Mouse (Mus musculus): ENCODE measurements around the gene Defb3. TPM values are rescaled to one million over a fixed set of nuclear protein-coding genes. Genes with fewer than 3 reads are reported as not detected.

Gene Defb3
- not detected for polyA plus RNA-seq (2014; fragmentation: Illumina TruSeq; extraction: RNeasy Lipid Tissue Mini Kit (QIAGEN cat#74804); ENCODE audit: insufficient read depth, low read depth, low replicate concordance)

GRCm38 (mm10) chr8:19293060-19293459, at the start of gene Defb3:
Gene Defb3, plus strand, starts transcription at chr8:19293360.

GRCm38 (mm10) chr8:19247280-19247679, 45.9 kb upstream of the Defb3 start, which contains the start of gene Defb5:
Gene Defb5, plus strand, starts transcription at chr8:19247580.

Other genes with a start within 250 kb of the Defb3 start
- gene Defb39, start 228.6 kb upstream of the Defb3 start, polyA plus RNA-seq (2014; fragmentation: Illumina TruSeq; extraction: RNeasy Lipid Tissue Mini Kit (QIAGEN cat#74804); ENCODE audit: insufficient read depth, low read depth, low replicate concordance) = not detected
- gene Defb12, start 178.5 kb upstream of the Defb3 start, polyA plus RNA-seq (2014; fragmentation: Illumina TruSeq; extraction: RNeasy Lipid Tissue Mini Kit (QIAGEN cat#74804); ENCODE audit: insufficient read depth, low read depth, low replicate concordance) = not detected
- gene Defb34, start 169.6 kb upstream of the Defb3 start, polyA plus RNA-seq (2014; fragmentation: Illumina TruSeq; extraction: RNeasy Lipid Tissue Mini Kit (QIAGEN cat#74804); ENCODE audit: insufficient read depth, low read depth, low replicate concordance) = not detected
- gene Gm45826, start 152.6 kb upstream of the Defb3 start, polyA plus RNA-seq (2014; fragmentation: Illumina TruSeq; extraction: RNeasy Lipid Tissue Mini Kit (QIAGEN cat#74804); ENCODE audit: insufficient read depth, low read depth, low replicate concordance) = not detected
- gene Defb14, start 99.0 kb upstream of the Defb3 start, polyA plus RNA-seq (2014; fragmentation: Illumina TruSeq; extraction: RNeasy Lipid Tissue Mini Kit (QIAGEN cat#74804); ENCODE audit: insufficient read depth, low read depth, low replicate concordance) = not detected
- not detected for gene Defb4, start 94.7 kb upstream of the Defb3 start, polyA plus RNA-seq (2014; fragmentation: Illumina TruSeq; extraction: RNeasy Lipid Tissue Mini Kit (QIAGEN cat#74804); ENCODE audit: insufficient read depth, low read depth, low replicate concordance)
- not detected for gene Defb6, start 67.9 kb upstream of the Defb3 start, polyA plus RNA-seq (2014; fragmentation: Illumina TruSeq; extraction: RNeasy Lipid Tissue Mini Kit (QIAGEN cat#74804); ENCODE audit: insufficient read depth, low read depth, low replicate concordance)
- gene Defb46, start 53.4 kb upstream of the Defb3 start, polyA plus RNA-seq (2014; fragmentation: Illumina TruSeq; extraction: RNeasy Lipid Tissue Mini Kit (QIAGEN cat#74804); ENCODE audit: insufficient read depth, low read depth, low replicate concordance) = not detected
- not detected for gene Defb5, start 45.8 kb upstream of the Defb3 start, polyA plus RNA-seq (2014; fragmentation: Illumina TruSeq; extraction: RNeasy Lipid Tissue Mini Kit (QIAGEN cat#74804); ENCODE audit: insufficient read depth, low read depth, low replicate concordance)
- gene Defb8, start 154.2 kb downstream of the Defb3 start, polyA plus RNA-seq (2014; fragmentation: Illumina TruSeq; extraction: RNeasy Lipid Tissue Mini Kit (QIAGEN cat#74804); ENCODE audit: insufficient read depth, low read depth, low replicate concordance) = not detected
- not detected for gene Defb7, start 201.7 kb downstream of the Defb3 start, polyA plus RNA-seq (2014; fragmentation: Illumina TruSeq; extraction: RNeasy Lipid Tissue Mini Kit (QIAGEN cat#74804); ENCODE audit: insufficient read depth, low read depth, low replicate concordance)

Data from lung, adult 10 weeks (tissue).